Mouse (Mus musculus) liver, embryonic 16.5 days (tissue): Measurements from ENCODE around the gene Cmtm7. TPM values are rescaled to one million over a fixed set of nuclear protein-coding genes. Genes with fewer than 3 reads are reported as not detected.

Experiments used
- ATAC-seq: fragments of 200-750 bp; cut with Nextera tagmentation; 2 replicates; pipeline ENCODE4 v1.8.0; 2017; ENCODE audit warnings: low read depth, mild to moderate bottlenecking, moderate number of reproducible peaks, moderate library complexity
- H3K27ac ChIP-seq: fragments of 300-500 bp; sonication (generic); 2 replicates; pipeline ENCODE4 v1.5.1; 2014; ENCODE audit warnings: mild to moderate bottlenecking, low read length
- H3K27me3 ChIP-seq: fragments of 300-500 bp; sonication (generic); 2 replicates; pipeline ENCODE4 v1.6.1; 2014; ENCODE audit warnings: low read depth, low read length, mixed read lengths; ENCODE audit not compliant: control insufficient read depth, insufficient read depth
- H3K36me3 ChIP-seq: fragments of 300-500 bp; sonication (generic); 2 replicates; pipeline ENCODE4 v1.6.1; 2014; ENCODE audit warnings: mild to moderate bottlenecking; ENCODE audit not compliant: control insufficient read depth, insufficient read depth
- H3K4me1 ChIP-seq: fragments of 300-500 bp; sonication (generic); 2 replicates; pipeline ENCODE4 v1.6.1; 2014; ENCODE audit warnings: low read depth, low read length, mixed read lengths; ENCODE audit not compliant: control insufficient read depth
- H3K4me2 ChIP-seq: fragments of 300-500 bp; sonication (generic); 2 replicates; pipeline ENCODE4 v1.6.1; 2014; ENCODE audit warnings: low read depth, low read length, mixed read lengths
- H3K4me3 ChIP-seq: fragments of 300-500 bp; sonication (generic); 2 replicates; pipeline ENCODE4 v1.5.1; 2014; ENCODE audit warnings: low read depth, mild to moderate bottlenecking, low read length
- H3K9ac ChIP-seq: fragments of 300-500 bp; sonication (generic); 2 replicates; pipeline ENCODE4 v1.6.1; 2014; ENCODE audit warnings: low read depth, low read length
- H3K9me3 ChIP-seq: fragments of 300-500 bp; sonication (generic); replicated peaks from 2 replicates; pipeline ENCODE4 v1.6.1; 2016; ENCODE audit warnings: low read length; ENCODE audit not compliant: control insufficient read depth
- WGBS: fragments of 180-500 bp; shearing (Covaris S2); extraction: QIAGEN DNeasy Blood & Tissue Kit; methylation state at CpG from one replicate; pipeline ENCODE4 v1.1.7; 2014; ENCODE audit not compliant: insufficient replicate concordance; 5-methylcytosine and 5-hydroxymethylcytosine counted together
- polyA plus RNA-seq: library from polyadenylated mRNA; unstranded; fragments of >200 nt; fragmentation: Nextera tagmentation; extraction: Ambion mirVana; gene quantifications from 2 replicates; pipeline ENCODE4 v1.2.1, GENCODE M21; 2015

Cmtm7 gene
- polyA plus RNA-seq, 1 experiment from 2014 or later, result 50.5 TPM

DNA sequence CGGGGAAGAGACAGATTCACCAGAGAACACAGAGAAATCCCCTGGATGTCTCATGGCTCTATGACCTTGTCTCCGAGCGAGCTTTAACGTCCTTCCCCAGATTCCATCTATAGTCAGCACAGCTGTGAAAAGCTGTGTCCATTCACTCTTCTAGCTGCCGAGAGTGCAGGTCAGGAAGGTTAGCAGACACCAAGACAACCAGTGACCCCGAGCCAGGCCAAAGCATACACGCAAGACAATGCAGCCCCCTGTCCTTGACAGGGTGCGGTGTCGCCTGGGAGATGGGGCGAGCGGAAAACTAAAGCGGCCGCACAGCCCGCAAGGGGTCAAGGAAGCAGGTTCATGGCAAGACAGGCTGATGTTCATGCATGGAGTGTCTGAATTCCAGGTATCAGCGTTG lies 19.6 kb upstream of the Cmtm7 start:
- Histone ChIP-seq H3K4me3 (no peak overlapping the region), H3K27me3 (no peaks in the 10 kb centered on the region), H3K27ac (no peak overlapping the region), H3K4me2 (no peak overlapping the region), H3K9me3 (no peaks in the 10 kb centered on the region), H3K4me1 (no peaks in the 10 kb centered on the region), H3K36me3 (no peaks in the 10 kb centered on the region), H3K9ac (no peak overlapping the region)
- no peak for ATAC-seq
- WGBS, result 72% methylated on average over 15 of the region's 15 CpGs

DNA sequence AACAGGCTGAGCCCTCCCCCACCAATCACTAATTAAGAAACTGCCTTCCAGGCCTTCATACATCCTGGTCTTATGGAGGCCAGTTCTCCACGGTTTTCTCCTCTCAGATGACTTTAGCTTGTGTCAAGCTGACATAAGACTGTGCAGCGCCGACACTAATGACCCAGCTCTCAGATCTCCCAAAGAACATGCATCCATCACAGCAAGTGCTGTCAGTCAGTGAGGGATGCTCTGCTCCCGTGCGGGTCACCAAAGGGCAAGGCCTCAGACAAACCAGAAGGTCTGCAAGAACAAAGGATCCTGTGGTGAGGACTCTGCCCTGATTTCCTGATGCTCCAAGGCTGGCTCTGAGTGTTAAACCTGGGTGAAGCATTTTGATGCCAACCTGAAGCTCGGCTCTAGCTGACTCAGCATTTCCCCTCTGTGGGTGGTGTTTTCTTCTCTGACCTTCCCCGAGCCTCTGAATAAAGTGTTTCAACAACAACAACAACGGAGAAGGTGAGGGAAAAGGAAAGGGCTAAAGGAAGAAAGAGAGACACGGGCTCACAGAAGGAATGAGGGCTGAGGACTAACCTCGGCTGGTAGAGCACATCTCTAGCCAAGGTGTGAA lies 17.9 kb upstream of the Cmtm7 start:
- ATAC-seq, result no peak
- no peak overlapping the region for H3K27ac ChIP-seq
- H3K9me3 ChIP-seq, result no peaks in the 10 kb centered on the region
- no peak overlapping the region for H3K9ac ChIP-seq
- H3K4me3 ChIP-seq, result no peak overlapping the region
- no peaks in the 10 kb centered on the region for H3K4me1 ChIP-seq
- H3K27me3 ChIP-seq, result no peaks in the 10 kb centered on the region
- no peaks in the 10 kb centered on the region for H3K36me3 ChIP-seq
- no peak overlapping the region for H3K4me2 ChIP-seq
- WGBS, result 56% methylated on average over 10 of the region's 10 CpGs

DNA sequence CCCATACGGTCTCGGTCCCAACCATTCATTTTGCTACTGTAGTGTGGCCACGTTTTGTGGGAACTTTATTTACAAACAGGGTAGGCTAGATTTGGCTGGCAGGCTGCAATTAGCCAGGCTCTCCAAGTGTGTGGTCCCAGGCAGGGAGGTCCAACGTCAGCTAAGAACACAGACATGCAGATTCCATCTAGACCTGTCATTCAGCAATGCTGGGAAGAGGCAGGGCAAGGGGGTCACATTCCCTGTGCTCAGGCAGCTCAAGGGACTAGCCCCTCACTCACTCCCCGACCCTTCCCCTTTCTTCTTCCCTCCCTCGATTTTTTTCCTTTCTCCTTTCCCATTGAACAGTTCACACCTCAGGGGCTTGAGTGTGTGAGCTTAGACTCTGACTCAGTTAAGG lies 17.2 kb upstream of the Cmtm7 start:
- no peak overlapping the region for H3K4me3 ChIP-seq
- WGBS, result 42% methylated on average over 6 of the region's 6 CpGs

DNA sequence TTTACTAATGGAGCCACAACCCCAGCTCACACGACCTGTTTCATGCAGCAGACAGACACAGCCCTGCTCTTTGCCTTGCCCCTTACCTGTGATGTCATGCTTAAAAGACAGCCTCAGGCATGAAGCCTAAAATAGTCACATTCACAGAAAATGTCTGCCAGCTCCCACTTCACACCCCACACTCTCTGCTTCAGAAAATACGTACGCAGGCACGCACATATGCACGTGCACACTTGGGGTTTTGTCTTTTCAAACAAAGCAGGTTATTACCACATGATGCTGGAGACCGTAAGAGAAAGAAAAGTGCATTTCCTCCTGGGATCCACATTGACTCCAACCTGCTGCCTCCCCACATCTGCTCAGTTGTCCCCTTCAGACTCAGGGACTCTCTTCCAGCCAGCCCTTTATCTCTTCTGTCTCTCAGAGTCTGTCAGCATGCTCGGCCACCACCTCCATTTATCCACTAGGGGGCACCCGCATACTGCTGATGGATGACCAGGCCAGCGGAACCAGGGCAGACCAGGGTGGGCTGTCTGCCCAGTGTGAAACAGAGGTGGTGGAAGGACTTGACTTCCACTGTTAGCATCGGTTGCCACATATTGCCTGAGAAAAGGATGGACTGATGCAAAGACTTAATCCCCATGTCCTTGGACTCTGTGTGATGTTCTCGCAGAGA lies 15.8 kb upstream of the Cmtm7 start:
- Histone ChIP-seq H3K36me3 (no peaks in the 10 kb centered on the region), H3K4me2 (no peak overlapping the region), H3K9ac (no peak overlapping the region), H3K4me1 (no peaks in the 10 kb centered on the region), H3K9me3 (no peaks in the 10 kb centered on the region), H3K27ac (no peak overlapping the region), H3K4me3 (no peak overlapping the region), H3K27me3 (no peaks in the 10 kb centered on the region)
- 50% methylated on average over 11 of the region's 11 CpGs for WGBS
- ATAC-seq, result peak; percentile 53

More for the DNA sequence above, 17.2 kb upstream of the Cmtm7 start:
- Histone ChIP-seq H3K27me3 (no peaks in the 10 kb centered on the region), H3K9me3 (no peaks in the 10 kb centered on the region), H3K4me1 (no peaks in the 10 kb centered on the region), H3K9ac (no peak overlapping the region), H3K27ac (no peak overlapping the region), H3K36me3 (no peaks in the 10 kb centered on the region), H3K4me2 (no peak overlapping the region)
- no peak for ATAC-seq

DNA sequence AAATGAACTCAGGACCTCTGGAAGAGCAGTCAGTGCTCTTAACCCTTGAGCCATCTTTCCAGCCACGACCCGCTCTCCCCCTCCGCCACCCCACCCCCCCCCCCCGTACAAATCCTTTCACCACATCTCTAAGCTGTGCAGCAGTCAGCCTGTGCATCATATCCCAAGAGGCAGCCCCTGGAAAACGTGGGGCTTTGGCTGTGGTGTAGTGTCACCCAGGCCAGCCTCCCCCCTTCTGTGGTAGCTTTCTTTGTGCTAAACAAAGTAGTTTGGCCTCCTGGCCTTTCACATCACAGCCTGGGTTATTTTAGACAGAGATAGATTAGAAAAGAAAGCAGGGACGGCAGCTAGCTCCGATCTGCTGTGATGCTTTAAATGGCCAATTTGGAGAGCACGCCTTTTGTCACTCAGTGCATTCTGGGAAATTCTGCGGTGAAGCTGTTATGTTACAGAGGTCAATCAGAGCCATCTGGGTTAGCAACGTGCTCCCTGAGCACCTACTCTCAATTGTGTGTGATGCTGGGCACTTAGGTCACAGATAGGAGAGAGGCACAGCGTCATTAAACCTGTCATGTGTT lies 14.9 kb upstream of the Cmtm7 start:
- H3K4me1 ChIP-seq, result no peaks in the 10 kb centered on the region
- H3K4me2 ChIP-seq, result no peak overlapping the region
- WGBS, result 61% methylated on average over 11 of the region's 11 CpGs
- no peaks in the 10 kb centered on the region for H3K9me3 ChIP-seq
- no peak overlapping the region for H3K27ac ChIP-seq
- H3K36me3 ChIP-seq, result no peaks in the 10 kb centered on the region
- ATAC-seq, result no peak
- no peak overlapping the region for H3K4me3 ChIP-seq
- H3K9ac ChIP-seq, result no peak overlapping the region
- no peaks in the 10 kb centered on the region for H3K27me3 ChIP-seq

DNA sequence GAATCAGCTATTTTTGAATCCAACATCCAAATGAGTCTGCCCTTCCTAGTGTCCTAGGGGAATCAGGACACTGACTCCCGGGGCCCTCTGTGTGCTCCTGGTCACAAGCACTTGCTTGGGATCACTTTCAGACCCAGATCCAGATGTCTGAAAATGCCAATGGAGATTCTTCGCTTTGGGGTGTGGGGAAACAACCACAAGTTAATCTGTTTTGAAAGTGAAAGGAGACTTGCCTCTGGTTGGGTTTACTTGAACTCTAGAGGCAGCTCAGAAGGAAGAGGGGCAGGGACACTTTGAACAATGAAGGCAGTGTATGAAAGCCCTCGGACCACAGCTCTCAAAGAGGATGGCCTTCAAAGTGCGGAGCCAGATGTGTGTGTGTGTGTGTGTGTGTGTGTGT lies 12.8 kb upstream of the Cmtm7 start:
- H3K9ac ChIP-seq, result no peak overlapping the region
- no peaks in the 10 kb centered on the region for H3K36me3 ChIP-seq
- H3K4me1 ChIP-seq, result no peaks in the 10 kb centered on the region
- no peak for ATAC-seq
- 51% methylated on average over 4 of the region's 4 CpGs for WGBS
- H3K27me3 ChIP-seq, result no peaks in the 10 kb centered on the region
- no peaks in the 10 kb centered on the region for H3K9me3 ChIP-seq
- no peak overlapping the region for H3K4me3 ChIP-seq
- no peak overlapping the region for H3K4me2 ChIP-seq
- H3K27ac ChIP-seq, result no peak overlapping the region

DNA sequence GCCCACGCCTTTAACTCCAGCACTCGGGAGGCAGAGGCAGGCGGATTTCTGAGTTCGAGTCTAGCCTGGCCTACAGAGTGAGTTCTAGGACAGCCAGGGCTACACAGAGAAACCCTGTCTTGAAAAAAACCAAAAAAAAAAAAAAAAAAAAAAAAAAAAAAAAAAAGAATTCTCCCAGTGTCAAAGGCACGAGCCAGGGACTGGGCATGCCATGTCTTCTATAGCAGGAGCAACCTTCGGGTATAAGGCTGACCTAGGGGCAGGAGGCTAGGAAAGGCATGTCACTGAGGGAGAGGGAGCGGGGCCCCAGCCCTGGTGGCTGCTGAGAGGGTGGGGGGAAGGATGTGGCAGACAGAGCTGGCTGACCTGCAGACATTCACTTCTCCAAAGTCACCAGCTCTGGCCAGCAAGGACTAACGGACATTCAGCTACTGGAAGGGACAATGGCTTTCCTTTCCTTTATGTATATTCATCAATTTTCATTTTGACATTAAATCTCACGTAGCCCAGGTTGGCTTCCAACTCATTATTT lies 12.2 kb upstream of the Cmtm7 start:
- Histone ChIP-seq H3K4me2 (no peak overlapping the region), H3K27ac (no peak overlapping the region), H3K4me3 (no peak overlapping the region), H3K9me3 (no peaks in the 10 kb centered on the region), H3K4me1 (no peaks in the 10 kb centered on the region), H3K36me3 (no peaks in the 10 kb centered on the region), H3K27me3 (no peaks in the 10 kb centered on the region), H3K9ac (no peak overlapping the region)
- ATAC-seq, result no peak
- 41% methylated on average over 9 of the region's 9 CpGs for WGBS

DNA sequence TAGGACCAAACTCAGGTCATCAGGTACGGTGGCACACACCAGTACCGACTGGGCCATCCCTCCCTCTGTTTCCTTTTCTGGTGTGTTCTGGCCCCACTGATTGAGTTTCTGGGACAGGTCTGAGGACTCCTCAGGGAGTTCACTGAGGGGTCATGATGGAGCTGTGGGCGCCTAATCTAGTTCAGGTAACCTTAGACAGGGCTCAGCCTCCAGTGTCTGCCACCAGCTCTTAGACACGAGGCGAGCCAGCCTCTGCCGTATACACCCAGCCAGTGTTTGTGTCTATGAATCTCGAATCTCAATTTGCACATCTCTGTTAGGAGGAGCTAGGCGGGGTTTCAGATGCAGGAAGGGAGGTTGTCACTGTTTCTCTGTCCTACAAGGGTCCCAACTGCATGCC lies 8.3 kb upstream of the Cmtm7 start:
- H3K36me3 ChIP-seq, result no peaks in the 10 kb centered on the region
- H3K9me3 ChIP-seq, result no peaks in the 10 kb centered on the region
- 59% methylated on average over 8 of the region's 8 CpGs for whole genome bisulfite sequencing
- no peak overlapping the region for H3K4me2 ChIP-seq
- no peak overlapping the region for H3K27ac ChIP-seq
- no peaks in the 10 kb centered on the region for H3K27me3 ChIP-seq
- no peak overlapping the region for H3K4me3 ChIP-seq
- H3K4me1 ChIP-seq, result peaks cover 3% of the 10 kb centered on the region
- H3K9ac ChIP-seq, result no peak overlapping the region
- no peak for ATAC-seq

DNA sequence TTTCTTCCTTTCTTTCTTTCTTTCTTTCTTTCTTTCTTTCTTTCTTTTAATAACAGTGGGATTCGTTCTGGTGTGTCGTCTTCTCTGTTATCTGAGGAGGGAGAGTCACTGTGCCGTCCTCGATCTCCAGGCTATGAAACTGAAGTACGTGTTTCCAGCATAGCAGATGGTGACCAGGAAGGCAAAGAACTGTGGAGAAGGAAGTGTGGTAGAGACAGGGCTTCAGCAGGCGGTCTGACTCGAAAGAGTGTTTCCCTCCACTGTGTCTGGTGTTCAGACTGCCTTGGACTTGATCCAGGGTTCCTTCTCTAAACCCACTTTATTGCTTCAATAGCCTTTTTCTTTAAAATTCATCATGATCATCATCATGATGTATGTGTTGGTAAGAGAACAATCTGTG lies 7.9 kb upstream of the Cmtm7 start:
- H3K4me2 ChIP-seq, result no peak overlapping the region
- H3K36me3 ChIP-seq, result no peaks in the 10 kb centered on the region
- H3K4me1 ChIP-seq, result peaks cover 3% of the 10 kb centered on the region
- no peak overlapping the region for H3K4me3 ChIP-seq
- no peak for ATAC-seq
- H3K9ac ChIP-seq, result no peak overlapping the region
- no peaks in the 10 kb centered on the region for H3K9me3 ChIP-seq
- no peaks in the 10 kb centered on the region for H3K27me3 ChIP-seq
- no peak overlapping the region for H3K27ac ChIP-seq
- 20% methylated on average over 7 of the region's 7 CpGs for WGBS
